Mouse (Mus musculus) CH12.LX (cell line): ENCODE measurements around the gene Megf11. TPM values are rescaled to one million over a fixed set of nuclear protein-coding genes. Genes with fewer than 3 reads are reported as not detected.

Experiments used
- DNase-seq: peaks from one replicate; pipeline ENCODE4 v3.0.0-alpha.2; 2013; ENCODE audit errors: extremely low read depth
- H3K27ac ChIP-seq: 2 replicates; pipeline ENCODE4 v1.5.1; 2012; ENCODE audit warnings: low read depth, mild to moderate bottlenecking, control low read depth, moderate library complexity; ENCODE audit not compliant: insufficient read depth
- H3K27me3 ChIP-seq: replicated peaks from 2 replicates; pipeline ENCODE3; 2012; ENCODE audit warnings: inconsistent platforms
- H3K36me3 ChIP-seq, 2 experiments: replicated peaks in 1 of 2; 2 replicates each; pipeline versions ENCODE3 to v1.6.1; 2012; ENCODE audit warnings: inconsistent platforms in 1 of 2, low read length in 1 of 2, mild to moderate bottlenecking in 1 of 2, mixed read lengths in 1 of 2, moderate library complexity in 1 of 2; ENCODE audit not compliant: control insufficient read depth in 1 of 2, insufficient read depth in 1 of 2
- H3K4me1 ChIP-seq, 2 experiments: 2 replicates each; pipeline ENCODE4 v1.6.1; 2012; ENCODE audit warnings: inconsistent platforms in 1 of 2, moderate library complexity in 1 of 2; ENCODE audit not compliant: insufficient read depth in 2 of 2, control insufficient read depth in 1 of 2
- H3K4me2 ChIP-seq: 2 replicates; pipeline ENCODE4 v1.6.1; 2012; ENCODE audit warnings: low read depth, mild to moderate bottlenecking, control low read depth; ENCODE audit not compliant: poor library complexity, insufficient read depth, severe bottlenecking
- H3K4me3 ChIP-seq, 3 experiments: fragments of 150-350 bp in 1 of 3; sonication (generic) in 1 of 3; replicated peaks in 1 of 3; 2 replicates each; pipeline versions ENCODE3 to v1.5.1; 2011 to 2012; ENCODE audit warnings: low read depth in 2 of 3, low read length in 2 of 3, mild to moderate bottlenecking in 2 of 3, moderate library complexity in 2 of 3, control low read depth in 1 of 3, improper control_type of control experiment in 1 of 3, inconsistent platforms in 1 of 3, mixed read lengths in 1 of 3; ENCODE audit not compliant: poor library complexity in 1 of 3
- H3K79me2 ChIP-seq: replicated peaks from 2 replicates; pipeline ENCODE4 v1.6.1; 2012; ENCODE audit warnings: mild to moderate bottlenecking, moderate library complexity; ENCODE audit not compliant: control insufficient read depth, poor library complexity, insufficient read depth, severe bottlenecking; ENCODE audit errors: extremely low read depth
- H3K9ac ChIP-seq: 2 replicates; pipeline ENCODE4 v1.6.1; 2012; ENCODE audit warnings: low read depth, mild to moderate bottlenecking, control low read depth, moderate library complexity; ENCODE audit not compliant: insufficient read depth
- H3K9me3 ChIP-seq: replicated peaks from 2 replicates; pipeline ENCODE3; 2012; ENCODE audit warnings: low read length, inconsistent platforms, mixed read lengths
- CTCF ChIP-seq, 2 experiments: IDR thresholded peaks in 1 of 2; conservative IDR thresholded peaks in 1 of 2; 2 replicates each; pipeline ENCODE4 v1.5.1; 2011 to 2012; ENCODE audit warnings: low read depth in 2 of 2, low read length in 2 of 2, improper control_type of control experiment in 1 of 2, inconsistent platforms in 1 of 2, mild to moderate bottlenecking in 1 of 2, moderate library complexity in 1 of 2
- JUND ChIP-seq: conservative IDR thresholded peaks from 2 replicates; pipeline ENCODE4 v1.6.1; 2011; ENCODE audit warnings: low read depth, low read length, improper control_type of control experiment
- KAT2A ChIP-seq: IDR thresholded peaks from 2 replicates; pipeline ENCODE4 v1.6.1; 2012; ENCODE audit warnings: low read length, improper control_type of control experiment, inconsistent platforms; ENCODE audit not compliant: insufficient replicate concordance
- MAX ChIP-seq: IDR thresholded peaks from 2 replicates; pipeline ENCODE4 v1.6.1; 2011; ENCODE audit warnings: low read length, improper control_type of control experiment
- MAZ ChIP-seq: IDR thresholded peaks from 2 replicates; pipeline ENCODE4 v1.6.1; 2012; ENCODE audit warnings: low read depth, mild to moderate bottlenecking, inconsistent platforms, low read length, improper control_type of control experiment, moderate library complexity
- NRF1 ChIP-seq: IDR thresholded peaks from 2 replicates; pipeline ENCODE4 v1.6.1; 2014; ENCODE audit warnings: low read depth, mild to moderate bottlenecking, inconsistent platforms, low read length, improper control_type of control experiment, moderate library complexity
- PAX5 ChIP-seq: IDR thresholded peaks from 2 replicates; pipeline ENCODE4 v1.6.1; 2012; ENCODE audit warnings: low read length, inconsistent platforms, mixed read lengths
- POLR2A ChIP-seq: IDR thresholded peaks from 2 replicates; pipeline ENCODE4 v1.6.1; 2011; ENCODE audit warnings: low read depth, mild to moderate bottlenecking, improper control_type of control experiment, low read length
- RAD21 ChIP-seq: IDR thresholded peaks from 2 replicates; pipeline ENCODE4 v1.6.1; 2011; ENCODE audit warnings: low read depth, mild to moderate bottlenecking, low read length, improper control_type of control experiment, moderate library complexity
- SMC3 ChIP-seq: IDR thresholded peaks from 2 replicates; pipeline ENCODE4 v1.6.1; 2011; ENCODE audit warnings: low read depth, low read length, improper control_type of control experiment
- TBP ChIP-seq: conservative IDR thresholded peaks from 2 replicates; pipeline ENCODE4 v1.6.1; 2011; ENCODE audit warnings: low read depth, low read length, improper control_type of control experiment
- USF1 ChIP-seq: IDR thresholded peaks from 2 replicates; pipeline ENCODE4 v1.6.1; 2014; ENCODE audit warnings: low read depth, mild to moderate bottlenecking, inconsistent platforms, low read length, improper control_type of control experiment
- ZC3H11A ChIP-seq: IDR thresholded peaks from 2 replicates; pipeline ENCODE4 v1.6.1; 2012; ENCODE audit warnings: low read depth, mild to moderate bottlenecking, inconsistent platforms, low read length, improper control_type of control experiment
- ZNF384 ChIP-seq: IDR thresholded peaks from 2 replicates; pipeline ENCODE4 v1.6.1; 2012; ENCODE audit warnings: low read depth, low read length, improper control_type of control experiment, inconsistent platforms
- dilution Hi-C: fragments of 300-500 bp; cut with MboI; formaldehyde crosslinking; loops from 2 replicates; pipeline ENCODE4 v1.14.3; 2020; ENCODE audit warnings: low sequenced_read_pairs; ENCODE audit not compliant: extremely low pct_unique_long_range_greater_than_20kb, extremely low pct_ligation_motif_present
- in situ Hi-C: fragments of 300-500 bp; cut with MboI; formaldehyde crosslinking; loops from 3 replicates; pipeline ENCODE4 v1.14.3; 2019; ENCODE audit warnings: low sequenced_read_pairs, low pct_ligation_motif_present, low pct_unique_long_range_greater_than_20kb, mixed read lengths
- polyA plus RNA-seq: library from polyadenylated mRNA; unstranded; fragments of >175 nt; gene quantifications from 2 replicates; pipeline ENCODE4 v1.2.1, GENCODE M21; 2012; ENCODE audit warnings: low read depth; ENCODE audit not compliant: insufficient read length
- total RNA-seq, 2 experiments: library from RNA; depleted of rRNA; stranded (reverse); fragments of 300-350 nt in 1 of 2; fragments of >200 nt in 1 of 2; gene quantifications; 2 replicates each; pipeline ENCODE4 v1.2.3; 2012 to 2014

The Megf11 gene
- total and polyA plus RNA-seq, 3 experiments: 0.04 to 0.59 TPM; not detected in 1

- Histone ChIP-seq H3K9ac (no peak overlapping the region), H3K79me2 (no peaks in the 10 kb centered on the region), H3K4me1 (peaks cover 0 to 8% of the 10 kb centered on the region in 2 experiments; a peak in 2 of 4 replicates), H3K36me3 (no peaks in the 10 kb centered on the region), H3K27me3 (no peaks in the 10 kb centered on the region), H3K4me3 (no peak overlapping the region), H3K4me2 (no peak overlapping the region), H3K9me3 (no peaks in the 10 kb centered on the region), H3K27ac (no peak overlapping the region)
- TF ChIP-seq RAD21: no peak
- dilution Hi-C loops: no loop called here
- DNase-seq: no peak
- in situ Hi-C loops: loop anchor here (5.0 kb wide), 1 partner anchor 346 kb away; no protein-coding TSS in a partner anchor
These were observed 39.5 kb upstream of the Megf11 start for GRCm38 (mm10) chr9:64345931-64346330.

DNA sequence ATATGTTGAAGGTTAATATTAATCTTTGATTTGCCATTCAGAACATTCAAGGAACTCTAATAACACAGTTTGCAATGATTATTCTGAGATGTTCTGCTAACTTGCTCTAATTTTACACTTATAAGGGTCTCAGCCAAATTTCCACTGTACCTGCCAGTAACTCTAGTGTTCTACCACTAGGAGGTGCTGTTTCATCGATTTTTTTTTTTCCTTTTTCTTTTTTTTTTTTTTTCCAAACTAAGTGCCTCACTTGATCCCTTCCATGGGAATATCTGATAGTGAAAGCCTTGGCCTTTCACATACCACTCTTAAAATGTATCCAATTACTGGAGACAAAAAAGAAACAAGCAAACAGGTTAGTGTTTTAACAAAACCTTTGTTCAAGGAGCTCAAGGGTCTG, 38.0 kb upstream of the Megf11 start:
- Histone ChIP-seq H3K27ac (no peak overlapping the region), H3K27me3 (no peaks in the 10 kb centered on the region), H3K79me2 (no peaks in the 10 kb centered on the region), H3K4me1 (peaks cover 0 to under 1% of the 10 kb centered on the region in 2 experiments; a peak in 1 of 4 replicates), H3K9me3 (no peaks in the 10 kb centered on the region), H3K4me2 (no peak overlapping the region), H3K4me3 (no peak overlapping the region), H3K36me3 (no peaks in the 10 kb centered on the region), H3K9ac (no peak overlapping the region)
- in situ Hi-C loops (loop anchor here (5.0 kb wide), 1 partner anchor 345 kb away; no protein-coding TSS in a partner anchor), dilution Hi-C loops (no loop called here)
- no peak for DNase-seq
- TF ChIP-seq ZNF384 (peak; percentile 100), RAD21 (peak; percentile 77), CTCF (conservative IDR thresholded peaks at IDR 0.05 in 1 of 2, IDR thresholded peaks at IDR 0.05 in 1 of 2; ENCODE audit: low read depth in 2 of 2, low read length in 2 of 2) (peak; percentile 71 to 81), SMC3 (peak; percentile 55), KAT2A (no peak), PAX5 (no peak)

DNA sequence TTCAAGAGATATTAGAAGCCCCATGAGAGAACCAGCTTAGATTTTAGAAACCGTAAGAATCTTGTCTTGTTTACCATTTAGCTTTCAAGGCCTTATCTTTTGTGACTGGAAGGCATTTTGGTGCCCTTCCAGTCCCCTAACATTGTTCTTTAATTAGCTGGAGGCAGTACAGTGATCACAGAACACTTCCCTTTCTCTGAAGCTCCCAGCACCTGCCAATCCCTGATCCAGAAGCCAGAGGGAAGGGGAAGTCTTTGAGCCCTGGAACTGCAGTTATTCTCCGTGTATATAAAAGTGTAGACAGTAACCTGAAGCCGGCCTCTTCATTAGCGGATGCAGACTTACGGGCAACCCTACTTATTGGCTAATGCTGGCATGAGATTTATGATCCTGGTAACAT, 35.9 kb upstream of the Megf11 start:
- Histone ChIP-seq H3K36me3 (no peaks in the 10 kb centered on the region), H3K4me3 (no peak overlapping the region), H3K4me1 (no peaks in the 10 kb centered on the region), H3K4me2 (no peak overlapping the region), H3K9me3 (no peaks in the 10 kb centered on the region), H3K27ac (no peak overlapping the region), H3K27me3 (no peaks in the 10 kb centered on the region), H3K79me2 (no peaks in the 10 kb centered on the region), H3K9ac (no peak overlapping the region)
- dilution Hi-C loops (no loop called here), in situ Hi-C loops (loop anchor here (5.0 kb wide), 1 partner anchor 343 kb away; no protein-coding TSS in a partner anchor)
- no peak for DNase-seq
- TF ChIP-seq NRF1: no peak
- TF ChIP-seq TBP: no peak
- no peak for TF ChIP-seq MAX
- no peak for TF ChIP-seq MAZ
- no peak for TF ChIP-seq USF1
- no peak for TF ChIP-seq ZC3H11A
- no peak for TF ChIP-seq JUND
- no peak for TF ChIP-seq POLR2A
